Mouse (Mus musculus) telencephalon, adult 2 months (tissue): ENCODE measurements at regions not wholly inside any gene's neighbourhood (a gene's known extent, or its start where the extent isn't known, plus 50 kb on each side); places are given as distances from the start of the nearest gene placed in this dataset.
A peak's percentile ranks its signal among the peaks of the same experiment; 100 is the strongest.
"Not testable (repeated sequence)": the region's sequence is repeated elsewhere in the genome, so short reads cannot be mapped to it uniquely, and the experiment has no call there.

Experiments
- DNase-seq: peaks from one replicate; pipeline ENCODE4 v3.0.0-alpha.2; 2011; ENCODE audit warnings: low read depth, low spot score

- DNase-seq = peak; percentile 96
These were observed 530.7 kb downstream of the Pdcd6ip start for GRCm38 (mm10) chr9:113177181-113177917.

GRCm38 (mm10) chr9:113171767-113172405, 536.2 kb downstream of the Pdcd6ip start:
- DNase-seq = peak; percentile 88

GRCm38 (mm10) chr9:113162897-113163874, 544.9 kb downstream of the Pdcd6ip start:
- DNase-seq = no peak

- no peak for DNase-seq
These were observed 548.0 kb downstream of the Pdcd6ip start for GRCm38 (mm10) chr9:113160011-113160410.

- peak; percentile 70 for DNase-seq
These were observed 550.0 kb downstream of the Pdcd6ip start for GRCm38 (mm10) chr9:113158080-113158479.

- no peak for DNase-seq
These were observed 550.5 kb downstream of the Pdcd6ip start for GRCm38 (mm10) chr9:113157474-113158076.

GRCm38 (mm10) chr9:113156707-113157106, 551.4 kb downstream of the Pdcd6ip start:
- no peak for DNase-seq

- DNase-seq = no peak
These were observed 559.0 kb downstream of the Pdcd6ip start for GRCm38 (mm10) chr9:113149084-113149483.

- DNase-seq = no peak
These were observed 561.5 kb downstream of the Pdcd6ip start for GRCm38 (mm10) chr9:113146571-113146970.

GRCm38 (mm10) chr9:113145036-113145435, 563.0 kb downstream of the Pdcd6ip start:
- DNase-seq = no peak

GRCm38 (mm10) chr9:113134611-113135010, 573.4 kb downstream of the Pdcd6ip start:
- no peak for DNase-seq

- DNase-seq = no peak
These were observed 584.9 kb downstream of the Pdcd6ip start for GRCm38 (mm10) chr9:113123004-113123692.

- DNase-seq = no peak
These were observed 585.8 kb downstream of the Pdcd6ip start for GRCm38 (mm10) chr9:113122253-113122749.

GRCm38 (mm10) chr9:113120385-113120784, 587.7 kb downstream of the Pdcd6ip start:
- DNase-seq = no peak

- DNase-seq = no peak
These were observed 588.3 kb downstream of the Pdcd6ip start for GRCm38 (mm10) chr9:113119721-113120120.

- no peak for DNase-seq
These were observed 592.5 kb downstream of the Pdcd6ip start for GRCm38 (mm10) chr9:113115576-113115975.

GRCm38 (mm10) chr9:113112753-113113152, 595.3 kb downstream of the Pdcd6ip start:
- DNase-seq = no peak

- DNase-seq = no peak
These were observed 606.3 kb downstream of the Pdcd6ip start for GRCm38 (mm10) chr9:113101733-113102132.

- DNase-seq = no peak
These were observed 607.4 kb downstream of the Pdcd6ip start for GRCm38 (mm10) chr9:113100641-113101040.

- not testable (repeated sequence) for DNase-seq
These were observed 612.6 kb downstream of the Pdcd6ip start for GRCm38 (mm10) chr9:113095421-113095820.
